Mouse (Mus musculus): ENCODE measurements around the gene Atp13a1. TPM values are rescaled to one million over a fixed set of nuclear protein-coding genes. Genes with fewer than 3 reads are reported as not detected.

Gene Atp13a1
- polyA plus RNA-seq, 1 experiment from 2014 or later, result 61.4 TPM

GRCm38 (mm10) chr8:69832298-69832853, 41.4 kb downstream of the Atp13a1 start, which contains the start of gene Pbx4:
TSS of gene Pbx4 (plus strand) at chr8:69832491.
- peak within 1 kb of the TSS; percentile 86 for H3K4me2 ChIP-seq (replicated peaks; ENCODE audit: low read depth, low read length)
- H3K27me3 ChIP-seq (ENCODE audit: insufficient read depth, low read length), result no peaks in the 10 kb centered on the region
- peak within 1 kb of the TSS; percentile 72 for H3K9ac ChIP-seq (replicated peaks; ENCODE audit: low read length)
- peak within 1 kb of the TSS; percentile 60 for H3K4me3 ChIP-seq (ENCODE audit: low read length)
- under 1% methylated on average over 38 of the region's 38 CpGs for WGBS
- peak; percentile 97 for ATAC-seq (ENCODE audit: low FRiP score, low TSS enrichment)
- peaks cover 9% of the 10 kb centered on the region for H3K4me1 ChIP-seq (ENCODE audit: insufficient read depth, low read length)
- no peak within 1 kb of the TSS for H3K27ac ChIP-seq (ENCODE audit: low read length)
- no peaks in the 10 kb centered on the region for H3K9me3 ChIP-seq (ENCODE audit: low read length)
- H3K36me3 ChIP-seq (ENCODE audit: insufficient read depth, low read length), result peaks cover 4% of the 10 kb centered on the region; the same call in 1 of the 2 replicates

- Histone ChIP-seq H3K27me3 (ENCODE audit: insufficient read depth, low read length) (no peaks in the 10 kb centered on the region), H3K9me3 (ENCODE audit: low read length) (no peaks in the 10 kb centered on the region), H3K4me1 (ENCODE audit: insufficient read depth, low read length) (peaks cover 6% of the 10 kb centered on the region), H3K27ac (ENCODE audit: low read length) (no peak overlapping the region), H3K4me3 (ENCODE audit: low read length) (no peak overlapping the region), H3K9ac (replicated peaks; ENCODE audit: low read length) (no peak overlapping the region), H3K4me2 (replicated peaks; ENCODE audit: low read depth, low read length) (no peak overlapping the region), H3K36me3 (ENCODE audit: insufficient read depth, low read length) (no peaks in the 10 kb centered on the region)
- ATAC-seq (ENCODE audit: low FRiP score, low TSS enrichment), result no peak
- WGBS, result 65% methylated on average over 8 of the region's 8 CpGs
Observed at GRCm38 (mm10) chr8:69837057-69837682, 46.2 kb downstream of the Atp13a1 start.

GRCm38 (mm10) chr8:69847167-69848065, 56.5 kb downstream of the Atp13a1 start:
- Histone ChIP-seq H3K9ac (replicated peaks; ENCODE audit: low read length) (no peak overlapping the region; the same call in 1 of the 2 replicates), H3K4me2 (replicated peaks; ENCODE audit: low read depth, low read length) (no peak overlapping the region), H3K36me3 (ENCODE audit: insufficient read depth, low read length) (no peaks in the 10 kb centered on the region), H3K4me1 (ENCODE audit: insufficient read depth, low read length) (no peaks in the 10 kb centered on the region), H3K27me3 (ENCODE audit: insufficient read depth, low read length) (no peaks in the 10 kb centered on the region), H3K27ac (ENCODE audit: low read length) (no peak overlapping the region), H3K9me3 (ENCODE audit: low read length) (no peaks in the 10 kb centered on the region), H3K4me3 (ENCODE audit: low read length) (no peak overlapping the region)
- 75% methylated on average over 3 of the region's 3 CpGs for WGBS
- ATAC-seq (ENCODE audit: low FRiP score, low TSS enrichment), result no peak

- no peak overlapping the region for H3K4me3 ChIP-seq (ENCODE audit: low read length)
- no peak overlapping the region for H3K27ac ChIP-seq (ENCODE audit: low read length)
- WGBS, result 79% methylated on average over 8 of the region's 8 CpGs
Observed at GRCm38 (mm10) chr8:69848951-69849350, 58.0 kb downstream of the Atp13a1 start.

GRCm38 (mm10) chr8:69849899-69850298, 58.9 kb downstream of the Atp13a1 start:
- H3K4me1 ChIP-seq (ENCODE audit: insufficient read depth, low read length), result no peaks in the 10 kb centered on the region
- H3K9me3 ChIP-seq (ENCODE audit: low read length), result no peaks in the 10 kb centered on the region
- no peaks in the 10 kb centered on the region for H3K27me3 ChIP-seq (ENCODE audit: insufficient read depth, low read length)
- H3K4me2 ChIP-seq (replicated peaks; ENCODE audit: low read depth, low read length), result no peak overlapping the region
- H3K36me3 ChIP-seq (ENCODE audit: insufficient read depth, low read length), result no peaks in the 10 kb centered on the region
- H3K27ac ChIP-seq (ENCODE audit: low read length), result no peak overlapping the region
- no peak for ATAC-seq (ENCODE audit: low FRiP score, low TSS enrichment)
- H3K4me3 ChIP-seq (ENCODE audit: low read length), result no peak overlapping the region
- no peak overlapping the region for H3K9ac ChIP-seq (replicated peaks; ENCODE audit: low read length)
- WGBS, result 48% methylated on average over 3 of the region's 3 CpGs

More at GRCm38 (mm10) chr8:69848951-69849350, 58.0 kb downstream of the Atp13a1 start:
- H3K36me3 ChIP-seq (ENCODE audit: insufficient read depth, low read length), result no peaks in the 10 kb centered on the region
- H3K27me3 ChIP-seq (ENCODE audit: insufficient read depth, low read length), result no peaks in the 10 kb centered on the region
- no peak overlapping the region for H3K4me2 ChIP-seq (replicated peaks; ENCODE audit: low read depth, low read length)
- ATAC-seq (ENCODE audit: low FRiP score, low TSS enrichment), result 0 out of 2 replicates have a peak, but pooled peaks have one; percentile 22
- H3K4me1 ChIP-seq (ENCODE audit: insufficient read depth, low read length), result no peaks in the 10 kb centered on the region
- H3K9me3 ChIP-seq (ENCODE audit: low read length), result no peaks in the 10 kb centered on the region
- no peak overlapping the region for H3K9ac ChIP-seq (replicated peaks; ENCODE audit: low read length)

GRCm38 (mm10) chr8:69850926-69851506, 60.1 kb downstream of the Atp13a1 start:
- WGBS, result 80% methylated on average over 7 of the region's 7 CpGs
- no peak overlapping the region for H3K27ac ChIP-seq (ENCODE audit: low read length)
- ATAC-seq (ENCODE audit: low FRiP score, low TSS enrichment), result no peak
- H3K4me3 ChIP-seq (ENCODE audit: low read length), result no peak overlapping the region
- H3K36me3 ChIP-seq (ENCODE audit: insufficient read depth, low read length), result no peaks in the 10 kb centered on the region
- H3K9me3 ChIP-seq (ENCODE audit: low read length), result no peaks in the 10 kb centered on the region
- H3K9ac ChIP-seq (replicated peaks; ENCODE audit: low read length), result no peak overlapping the region
- no peaks in the 10 kb centered on the region for H3K27me3 ChIP-seq (ENCODE audit: insufficient read depth, low read length)
- H3K4me1 ChIP-seq (ENCODE audit: insufficient read depth, low read length), result no peaks in the 10 kb centered on the region
- H3K4me2 ChIP-seq (replicated peaks; ENCODE audit: low read depth, low read length), result no peak overlapping the region

GRCm38 (mm10) chr8:69853869-69854268, 62.9 kb downstream of the Atp13a1 start:
- Histone ChIP-seq H3K36me3 (ENCODE audit: insufficient read depth, low read length) (no peaks in the 10 kb centered on the region), H3K4me3 (ENCODE audit: low read length) (no peak overlapping the region), H3K4me1 (ENCODE audit: insufficient read depth, low read length) (no peaks in the 10 kb centered on the region), H3K9ac (replicated peaks; ENCODE audit: low read length) (no peak overlapping the region), H3K27me3 (ENCODE audit: insufficient read depth, low read length) (no peaks in the 10 kb centered on the region), H3K9me3 (ENCODE audit: low read length) (no peaks in the 10 kb centered on the region), H3K4me2 (replicated peaks; ENCODE audit: low read depth, low read length) (no peak overlapping the region), H3K27ac (ENCODE audit: low read length) (no peak overlapping the region)
- ATAC-seq (ENCODE audit: low FRiP score, low TSS enrichment), result no peak
- WGBS, result 92% methylated on average over 10 of the region's 10 CpGs

Other genes with a start within 250 kb of the Atp13a1 start
- gene Zfp868, start 165.6 kb upstream of the Atp13a1 start, polyA plus RNA-seq (2015; fragmentation: Nextera tagmentation; extraction: Ambion mirVana), result 26.6 and 30.2 TPM in 2 replicates
- 2.2 and 2.3 TPM in 2 replicates for gene Zfp964, start 136.7 kb upstream of the Atp13a1 start, polyA plus RNA-seq (2015; fragmentation: Nextera tagmentation; extraction: Ambion mirVana)
- 32.9 and 35.5 TPM in 2 replicates for gene Zfp869, start 80.4 kb upstream of the Atp13a1 start, polyA plus RNA-seq (2015; fragmentation: Nextera tagmentation; extraction: Ambion mirVana)
- 6.8 and 8.4 TPM in 2 replicates for gene Zfp963, start 41.2 kb upstream of the Atp13a1 start, polyA plus RNA-seq (2015; fragmentation: Nextera tagmentation; extraction: Ambion mirVana)
- 0.68 and 0.82 TPM in 2 replicates for gene Gm20422, start 16.3 kb upstream of the Atp13a1 start, polyA plus RNA-seq (2015; fragmentation: Nextera tagmentation; extraction: Ambion mirVana)
- gene Zfp866, start within 50 bp of the Atp13a1 start, polyA plus RNA-seq (2015; fragmentation: Nextera tagmentation; extraction: Ambion mirVana), result 30.1 and 32.8 TPM in 2 replicates
- 10.1 and 11.3 TPM in 2 replicates for gene Gmip, start 17.5 kb downstream of the Atp13a1 start, polyA plus RNA-seq (2015; fragmentation: Nextera tagmentation; extraction: Ambion mirVana)
- 0.86 and 0.96 TPM in 2 replicates for gene Lpar2, start 31.3 kb downstream of the Atp13a1 start, polyA plus RNA-seq (2015; fragmentation: Nextera tagmentation; extraction: Ambion mirVana)
- gene Pbx4, start 41.3 kb downstream of the Atp13a1 start, polyA plus RNA-seq (2015; fragmentation: Nextera tagmentation; extraction: Ambion mirVana), result 8.8 and 9.3 TPM in 2 replicates
- 0.94 and 0.99 TPM in 2 replicates for gene Cilp2, start 96.5 kb downstream of the Atp13a1 start, polyA plus RNA-seq (2015; fragmentation: Nextera tagmentation; extraction: Ambion mirVana)
- gene Tssk6, start 111.0 kb downstream of the Atp13a1 start, polyA plus RNA-seq (2015; fragmentation: Nextera tagmentation; extraction: Ambion mirVana), result 3.8 and 3.9 TPM in 2 replicates
- gene Ndufa13, start 111.4 kb downstream of the Atp13a1 start, polyA plus RNA-seq (2015; fragmentation: Nextera tagmentation; extraction: Ambion mirVana), result 197 and 199 TPM in 2 replicates
- 3.1 and 5.0 TPM in 2 replicates for gene Yjefn3, start 111.5 kb downstream of the Atp13a1 start, polyA plus RNA-seq (2015; fragmentation: Nextera tagmentation; extraction: Ambion mirVana)
- gene Gatad2a, start 205.2 kb downstream of the Atp13a1 start, polyA plus RNA-seq (2015; fragmentation: Nextera tagmentation; extraction: Ambion mirVana), result 40.6 and 43.3 TPM in 2 replicates